Mouse (Mus musculus) kidney, postnatal 10 days (tissue): Measurements from ENCODE around the gene Siva1.

ENCODE experiments used
- DNase-seq: peaks from one replicate; pipeline ENCODE4 v3.0.0; 2021; ENCODE audit warnings: mixed read lengths

The Siva1 gene

GRCm38 (mm10) chr12:112660576-112661326 lies 16.3 kb downstream of the Siva1 start:
- DNase-seq: peak; percentile 83

GRCm38 (mm10) chr12:112661327-112661605 lies 16.8 kb downstream of the Siva1 start:
- no peak for DNase-seq

DNA sequence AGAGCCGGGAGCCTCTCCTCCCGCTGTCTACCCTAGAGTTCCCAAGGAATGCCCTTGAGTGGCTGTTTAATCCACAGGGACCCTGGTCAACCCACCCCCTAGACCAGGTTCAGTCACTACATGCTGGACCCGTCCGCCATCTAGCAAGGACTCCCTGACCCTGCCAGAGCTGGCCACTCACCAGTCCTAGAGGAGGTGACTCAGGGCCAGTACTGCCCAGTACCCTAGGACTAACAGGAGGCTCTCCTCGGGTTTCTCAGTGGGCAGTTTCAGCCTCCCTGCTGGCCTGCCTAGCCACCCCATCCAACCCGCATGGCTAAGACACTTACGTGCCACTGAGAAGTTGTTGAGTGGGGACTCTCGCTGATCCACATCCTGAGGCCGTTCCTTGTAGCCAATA lies 17.4 kb downstream of the Siva1 start:
- no peak for DNase-seq

- DNase-seq: no peak
Observed at GRCm38 (mm10) chr12:112663303-112663702, 18.8 kb downstream of the Siva1 start.

DNA sequence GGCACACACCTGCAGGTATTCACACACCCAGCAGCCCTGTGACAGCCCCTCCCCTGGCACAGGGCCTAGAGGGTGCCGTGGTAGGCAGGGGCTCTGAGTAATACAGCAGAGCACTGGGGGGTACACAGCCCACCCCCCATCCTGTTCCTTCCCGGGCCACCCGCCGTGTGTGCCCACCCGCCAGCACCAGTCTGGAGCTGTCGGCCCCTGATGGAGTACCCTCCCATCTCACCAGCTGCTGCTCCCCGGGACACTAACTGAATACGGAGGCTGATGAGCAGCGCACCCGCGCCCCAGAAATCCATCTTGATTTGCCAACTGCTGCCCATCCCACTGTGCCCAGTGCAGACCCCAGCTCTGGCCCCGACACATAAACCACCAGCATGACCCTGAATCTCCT lies 19.2 kb downstream of the Siva1 start:
- DNase-seq: no peak

DNA sequence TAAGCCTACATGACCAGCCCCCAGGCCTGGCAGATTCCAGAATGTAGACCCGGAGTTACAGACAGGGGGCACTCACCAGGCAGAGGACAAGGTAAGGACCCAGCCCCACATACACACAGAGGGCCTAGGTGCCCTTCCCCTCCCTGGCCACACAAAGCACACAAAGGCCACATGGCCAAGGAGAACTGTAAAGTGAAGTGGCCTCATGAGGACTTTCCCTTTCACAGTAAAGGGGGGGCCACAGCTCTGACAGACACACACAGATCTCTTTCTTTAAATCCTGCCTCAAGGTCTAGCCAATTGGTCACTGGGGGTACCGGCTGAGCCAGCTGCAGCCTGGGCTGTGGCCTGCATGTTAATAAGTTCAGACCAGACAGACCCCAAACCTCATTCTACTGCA lies 19.6 kb downstream of the Siva1 start:
- DNase-seq: no peak

GRCm38 (mm10) chr12:112664656-112665055 lies 20.2 kb downstream of the Siva1 start:
- no peak for DNase-seq

DNA sequence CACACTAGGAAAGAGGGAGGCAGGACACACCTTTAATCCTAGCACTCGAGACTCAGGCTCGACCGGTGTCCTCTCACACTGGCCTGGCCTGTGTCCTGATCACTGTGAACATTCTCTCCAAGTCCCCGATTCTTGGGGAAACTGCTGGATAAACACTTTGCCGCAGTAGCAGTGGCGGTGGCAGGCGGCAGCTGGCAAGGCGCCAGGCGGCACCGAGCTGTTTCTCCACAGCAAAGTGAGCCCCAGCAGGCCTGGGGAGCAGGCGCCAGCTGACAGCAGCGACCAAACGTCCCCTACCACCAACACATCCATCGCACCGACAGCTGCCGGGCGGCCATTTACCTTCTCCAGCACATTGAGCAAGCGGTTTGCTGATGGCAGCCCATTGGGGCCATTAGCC lies 21.0 kb downstream of the Siva1 start:
- peak; percentile 81 for DNase-seq

- no peak for DNase-seq
Observed at GRCm38 (mm10) chr12:112665881-112666544, 21.5 kb downstream of the Siva1 start.

GRCm38 (mm10) chr12:112667619-112668297 lies 23.3 kb downstream of the Siva1 start:
- DNase-seq: no peak

DNA sequence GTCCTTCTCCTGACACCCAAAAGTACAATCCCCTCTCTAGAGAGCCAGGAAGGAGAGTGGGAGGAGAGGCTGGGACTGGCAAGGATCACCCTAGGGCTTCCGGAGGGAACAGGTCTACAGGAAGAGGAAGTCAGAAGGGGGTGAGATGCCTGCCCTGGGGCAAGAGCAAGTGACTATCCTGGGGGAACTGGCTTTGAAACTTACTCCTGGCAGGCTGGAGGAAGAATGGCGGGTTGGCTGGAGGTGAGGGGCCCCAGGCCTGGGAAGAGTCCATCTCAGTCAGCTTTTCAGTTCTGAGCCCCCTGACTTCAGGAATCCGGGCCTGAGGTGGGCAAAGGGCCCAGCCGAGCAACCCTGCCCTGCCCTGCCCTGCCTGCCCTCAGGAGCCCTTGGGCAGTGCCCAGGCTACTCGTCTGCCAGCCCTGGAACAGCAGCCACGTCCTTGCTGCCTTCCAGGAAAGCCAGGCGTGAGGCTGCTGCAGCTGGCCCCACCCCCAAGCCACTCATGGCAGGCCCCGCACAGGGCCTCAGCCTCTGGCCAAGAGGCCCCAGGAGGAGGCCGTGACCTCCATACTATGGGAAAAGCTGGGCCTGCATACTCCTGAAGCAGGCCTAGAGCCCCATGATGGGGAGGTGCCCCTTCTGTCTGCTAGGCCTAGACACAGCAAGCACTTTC lies 26.4 kb downstream of the Siva1 start:
- no peak for DNase-seq

- no peak for DNase-seq
Observed at GRCm38 (mm10) chr12:112671891-112672290, 27.4 kb downstream of the Siva1 start.

GRCm38 (mm10) chr12:112672744-112673575 lies 28.5 kb downstream of the Siva1 start:
- DNase-seq: peak; percentile 67

- DNase-seq: peak; percentile 74
Observed at GRCm38 (mm10) chr12:112673576-112674091, 29.2 kb downstream of the Siva1 start.

GRCm38 (mm10) chr12:112674132-112675011 lies 29.9 kb downstream of the Siva1 start, which contains the start of gene Akt1:
Gene Akt1, minus strand, starts transcription at chr12:112674884.
- peak; percentile 76 for DNase-seq

- peak; percentile 91 for DNase-seq
Observed at GRCm38 (mm10) chr12:112675245-112676035, 31.0 kb downstream of the Siva1 start.

GRCm38 (mm10) chr12:112677076-112677475 lies 32.6 kb downstream of the Siva1 start:
- DNase-seq: no peak

DNA sequence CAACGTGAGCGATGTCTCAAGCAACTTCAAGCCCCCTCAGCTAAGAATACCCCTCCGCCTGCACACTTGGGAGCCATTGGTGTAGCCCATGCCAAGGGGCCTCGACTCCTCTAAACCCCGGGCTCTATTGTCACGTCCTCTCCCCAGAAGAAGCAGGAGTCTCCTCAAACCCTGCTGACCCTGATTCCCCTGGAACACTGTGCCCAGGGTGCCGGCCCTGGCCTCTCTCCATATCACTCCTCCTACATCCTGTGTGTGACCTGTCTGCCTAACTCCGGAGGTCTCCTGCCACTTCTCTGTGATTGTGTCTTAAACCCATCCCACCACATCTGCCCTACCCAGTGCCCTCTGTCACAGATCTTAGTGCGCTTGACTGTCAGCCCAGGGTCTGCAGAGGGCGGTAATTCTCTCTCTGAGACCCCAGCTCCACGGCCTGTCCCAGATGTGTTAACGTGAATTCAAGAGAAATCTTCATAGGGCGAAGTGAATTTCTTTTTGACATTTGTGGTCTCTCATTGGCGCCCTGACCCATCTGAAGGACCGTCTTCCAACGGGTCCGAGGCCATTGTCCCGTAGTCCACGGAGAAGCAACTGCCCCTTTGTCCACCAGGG lies 33.6 kb downstream of the Siva1 start:
- no peak for DNase-seq

DNA sequence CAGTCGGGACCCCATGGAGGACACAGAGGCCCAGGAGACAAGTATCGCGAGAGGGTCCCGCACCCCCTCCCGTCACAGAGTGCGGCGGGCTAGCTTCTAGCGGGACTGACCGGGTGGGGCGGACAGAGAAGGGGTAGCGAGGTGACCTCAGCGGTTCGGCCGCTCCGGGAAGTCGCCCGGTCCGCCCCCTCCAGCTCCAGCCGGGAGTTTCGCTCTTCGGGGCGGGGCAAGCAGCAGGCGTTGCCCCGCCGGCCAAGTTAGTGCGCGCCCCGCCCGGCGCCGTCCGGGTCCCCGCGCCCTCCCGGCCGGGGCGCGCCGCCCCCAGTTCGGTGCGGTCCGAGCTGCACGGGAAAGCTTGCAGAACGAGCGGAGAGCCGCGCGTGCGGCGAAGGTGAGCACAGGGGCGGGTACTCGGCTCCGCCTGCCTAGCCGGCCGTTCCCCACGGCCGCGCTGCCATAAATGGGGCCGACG lies 34.1 kb downstream of the Siva1 start, which contains the start of gene Zbtb42:
Zbtb42 (plus strand) TSS at position 274 of the 472 bp plus-strand sequence.
- DNase-seq: peak; percentile 84
